Mouse (Mus musculus) lung, adult 2 months (tissue): Measurements from ENCODE around the gene Atp8a2.

ENCODE experiments used
- CTCF ChIP-seq: fragments of 200-500 bp; IDR thresholded peaks from 2 replicates; pipeline ENCODE4 v1.5.1; 2011; ENCODE audit warnings: mild to moderate bottlenecking, low read length, control low read depth; ENCODE audit not compliant: insufficient read depth
- POLR2A ChIP-seq: fragments of 200-500 bp; IDR thresholded peaks from 2 replicates; pipeline ENCODE4 v1.6.1; 2011; ENCODE audit warnings: low read depth, mild to moderate bottlenecking, control low read depth, low read length, borderline replicate concordance; ENCODE audit errors: extremely low read depth

DNA sequence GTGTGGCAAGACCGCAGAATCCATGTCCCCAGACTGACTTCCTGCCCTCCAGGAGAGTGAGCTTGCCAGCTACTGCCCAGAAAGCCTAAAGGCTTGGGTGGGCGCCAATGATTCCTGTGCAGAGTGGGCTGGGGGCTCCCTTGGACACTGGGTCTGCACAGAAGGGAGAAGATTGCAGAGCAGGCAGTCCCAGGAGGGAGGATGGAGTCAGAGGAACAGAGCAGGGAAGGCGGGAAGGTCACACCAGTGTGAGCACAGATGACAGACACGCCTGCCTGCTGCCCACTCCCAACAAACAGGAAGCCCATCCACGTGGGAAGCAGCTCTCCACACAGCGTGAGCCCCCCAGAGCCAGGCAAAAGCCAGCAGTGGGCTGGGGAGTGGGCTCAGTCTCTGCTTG lies 547.6 kb downstream of the Atp8a2 start:
- no peak for TF ChIP-seq POLR2A
- no peak for TF ChIP-seq CTCF
